Mouse (Mus musculus) stomach, embryonic 15.5 days (tissue): ENCODE measurements around the gene Rusc2. TPM values are rescaled to one million over a fixed set of nuclear protein-coding genes. Genes with fewer than 3 reads are reported as not detected.

Experiments
- ATAC-seq: fragments of 200-750 bp; cut with Nextera tagmentation; 2 replicates; pipeline ENCODE4 v1.8.0; 2017; ENCODE audit warnings: low read depth, moderate number of reproducible peaks, moderate TSS enrichment; ENCODE audit not compliant: insufficient read depth, low FRiP score
- H3K27ac ChIP-seq: fragments of 300-500 bp; sonication (generic); 2 replicates; pipeline ENCODE4 v1.5.1; 2015; ENCODE audit warnings: mild to moderate bottlenecking, inconsistent platforms
- H3K27me3 ChIP-seq: fragments of 300-500 bp; sonication (generic); replicated peaks from 2 replicates; pipeline ENCODE4 v1.6.1; 2015; ENCODE audit warnings: inconsistent platforms
- H3K36me3 ChIP-seq: fragments of 300-500 bp; sonication (generic); 2 replicates; pipeline ENCODE4 v1.6.1; 2015; ENCODE audit warnings: inconsistent platforms
- H3K4me1 ChIP-seq: fragments of 300-500 bp; sonication (generic); 2 replicates; pipeline ENCODE4 v1.6.1; 2015; ENCODE audit warnings: inconsistent platforms
- H3K4me2 ChIP-seq: fragments of 300-500 bp; sonication (generic); 2 replicates; pipeline ENCODE4 v1.6.1; 2015; ENCODE audit warnings: mild to moderate bottlenecking, inconsistent platforms
- H3K4me3 ChIP-seq: fragments of 300-500 bp; sonication (generic); replicated peaks from 2 replicates; pipeline ENCODE4 v1.5.1; 2015; ENCODE audit warnings: inconsistent platforms
- H3K9ac ChIP-seq: fragments of 300-500 bp; sonication (generic); 2 replicates; pipeline ENCODE4 v1.6.1; 2015; ENCODE audit warnings: inconsistent platforms
- H3K9me3 ChIP-seq: fragments of 300-500 bp; sonication (generic); 2 replicates; pipeline ENCODE4 v1.6.1; 2016; ENCODE audit warnings: inconsistent platforms
- WGBS: fragments of 180-500 bp; shearing (Covaris S2); methylation state at CpG from one replicate; pipeline ENCODE4 v1.1.7; 2015; 5-methylcytosine and 5-hydroxymethylcytosine counted together
- polyA plus RNA-seq: library from polyadenylated mRNA; unstranded; fragments of >200 nt; fragmentation: Nextera tagmentation; extraction: Ambion mirVana; gene quantifications from 2 replicates; pipeline ENCODE4 v1.2.1, GENCODE M21; 2015

The Rusc2 gene
- polyA plus RNA-seq, 1 experiment from 2014 or later = 17.2 TPM

DNA sequence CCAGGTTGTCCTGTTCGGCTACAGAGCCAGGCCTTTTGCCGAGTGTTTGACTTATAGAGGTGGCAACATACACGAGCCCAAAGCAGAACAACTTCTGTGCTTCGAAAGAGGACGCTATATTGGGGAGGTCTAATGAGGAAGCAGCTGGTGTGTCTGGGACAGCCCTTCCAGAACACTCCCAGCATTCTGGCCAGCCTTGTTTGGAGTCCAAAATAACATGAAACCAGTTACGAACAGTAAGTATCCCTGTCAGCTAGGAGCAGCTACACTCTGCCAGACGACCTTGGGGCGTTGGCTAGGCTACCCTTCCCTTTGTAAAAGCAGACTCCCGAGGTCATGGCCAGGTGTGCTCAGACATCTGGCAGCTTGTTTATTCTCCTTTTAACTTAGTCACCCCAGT is 20.4 kb downstream of the Rusc2 start:
- peak overlapping the region; percentile 0; the same call in 1 of the 2 replicates for H3K4me2 ChIP-seq
- 44% methylated on average over 9 of the region's 9 CpGs for WGBS
- no peaks in the 10 kb centered on the region for H3K27me3 ChIP-seq
- H3K4me3 ChIP-seq = no peak overlapping the region
- H3K27ac ChIP-seq = peak overlapping the region; percentile 18; the same call in 1 of the 2 replicates
- H3K9ac ChIP-seq = no peak overlapping the region
- no peaks in the 10 kb centered on the region for H3K36me3 ChIP-seq
- H3K4me1 ChIP-seq = peaks cover 45% of the 10 kb centered on the region
- no peaks in the 10 kb centered on the region for H3K9me3 ChIP-seq
- ATAC-seq = no peak

DNA sequence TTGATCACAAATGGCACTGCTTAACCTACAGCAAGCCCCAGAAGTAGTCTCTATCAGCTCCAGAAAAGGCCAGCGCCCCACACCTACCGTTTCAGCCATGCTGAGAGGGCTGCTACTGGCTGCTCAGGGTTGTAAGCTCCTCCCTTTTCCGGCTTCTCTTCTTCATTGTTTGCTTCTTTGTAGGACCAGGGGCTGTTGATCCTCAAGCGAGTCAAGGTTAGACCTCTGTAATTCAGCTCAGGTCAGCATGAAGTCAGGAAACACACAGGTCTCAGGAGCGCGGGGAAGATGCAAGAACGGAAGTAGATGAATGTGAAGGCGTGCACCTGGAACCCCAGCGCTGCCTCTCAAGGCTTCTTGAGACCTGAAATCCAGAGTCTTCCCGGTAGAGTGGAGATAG is 22.9 kb downstream of the Rusc2 start:
- H3K27ac ChIP-seq = no peak overlapping the region
- no peak for ATAC-seq
- H3K4me2 ChIP-seq = no peak overlapping the region
- WGBS = 89% methylated on average over 10 of the region's 10 CpGs
- no peak overlapping the region for H3K9ac ChIP-seq
- H3K36me3 ChIP-seq = no peaks in the 10 kb centered on the region
- peaks cover 28% of the 10 kb centered on the region for H3K4me1 ChIP-seq
- no peaks in the 10 kb centered on the region for H3K9me3 ChIP-seq
- no peak overlapping the region for H3K4me3 ChIP-seq
- H3K27me3 ChIP-seq = no peaks in the 10 kb centered on the region

DNA sequence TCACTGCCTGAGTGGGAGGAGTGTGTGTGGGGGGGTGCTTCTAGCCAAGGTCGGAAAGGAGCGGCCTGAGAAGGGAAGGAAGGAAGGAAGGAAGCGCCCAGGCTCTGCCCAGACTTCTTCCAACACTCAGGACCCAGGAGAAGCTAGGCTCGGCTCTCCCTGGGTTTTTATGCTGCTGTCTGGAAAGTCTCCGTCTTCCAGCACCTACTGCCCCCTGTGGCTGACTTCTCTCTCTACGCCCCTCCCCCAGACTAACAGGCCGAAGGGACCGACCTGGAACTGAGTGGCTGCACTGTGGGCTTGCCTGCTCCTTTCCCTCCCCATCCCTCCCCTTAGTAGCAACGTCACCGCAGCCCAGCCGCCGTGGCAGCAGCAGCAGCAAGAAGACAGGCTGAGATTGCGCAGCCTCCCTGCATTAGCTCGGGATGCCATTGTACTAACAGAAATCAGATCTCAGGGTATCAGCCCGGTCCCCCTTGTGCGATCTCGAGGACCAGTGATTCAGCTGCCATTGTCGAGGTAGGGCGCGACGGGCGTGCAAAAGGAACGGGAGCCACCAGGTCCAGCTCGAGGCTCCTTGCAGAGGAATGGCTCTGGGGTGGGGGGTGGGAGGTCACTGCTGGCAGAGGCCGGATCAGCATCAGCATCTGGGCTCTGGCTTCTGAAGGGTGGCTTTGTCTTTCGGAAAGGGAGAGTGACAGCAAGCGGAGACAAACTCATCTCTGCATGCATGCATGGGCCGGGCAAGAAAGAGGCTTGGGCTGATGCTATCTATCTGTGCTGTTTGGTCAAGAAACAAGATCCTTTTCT is 24.6 kb downstream of the Rusc2 start:
- Histone ChIP-seq H3K27ac (peak overlapping the region; percentile 90), H3K4me2 (peak overlapping the region; percentile 68), H3K9me3 (no peaks in the 10 kb centered on the region), H3K27me3 (no peaks in the 10 kb centered on the region), H3K4me3 (peak overlapping the region; percentile 52), H3K4me1 (peaks cover 12% of the 10 kb centered on the region), H3K9ac (peak overlapping the region; percentile 25; the same call in 1 of the 2 replicates), H3K36me3 (no peaks in the 10 kb centered on the region)
- WGBS = 3% methylated on average over 28 of the region's 28 CpGs
- ATAC-seq = peak; percentile 92

DNA sequence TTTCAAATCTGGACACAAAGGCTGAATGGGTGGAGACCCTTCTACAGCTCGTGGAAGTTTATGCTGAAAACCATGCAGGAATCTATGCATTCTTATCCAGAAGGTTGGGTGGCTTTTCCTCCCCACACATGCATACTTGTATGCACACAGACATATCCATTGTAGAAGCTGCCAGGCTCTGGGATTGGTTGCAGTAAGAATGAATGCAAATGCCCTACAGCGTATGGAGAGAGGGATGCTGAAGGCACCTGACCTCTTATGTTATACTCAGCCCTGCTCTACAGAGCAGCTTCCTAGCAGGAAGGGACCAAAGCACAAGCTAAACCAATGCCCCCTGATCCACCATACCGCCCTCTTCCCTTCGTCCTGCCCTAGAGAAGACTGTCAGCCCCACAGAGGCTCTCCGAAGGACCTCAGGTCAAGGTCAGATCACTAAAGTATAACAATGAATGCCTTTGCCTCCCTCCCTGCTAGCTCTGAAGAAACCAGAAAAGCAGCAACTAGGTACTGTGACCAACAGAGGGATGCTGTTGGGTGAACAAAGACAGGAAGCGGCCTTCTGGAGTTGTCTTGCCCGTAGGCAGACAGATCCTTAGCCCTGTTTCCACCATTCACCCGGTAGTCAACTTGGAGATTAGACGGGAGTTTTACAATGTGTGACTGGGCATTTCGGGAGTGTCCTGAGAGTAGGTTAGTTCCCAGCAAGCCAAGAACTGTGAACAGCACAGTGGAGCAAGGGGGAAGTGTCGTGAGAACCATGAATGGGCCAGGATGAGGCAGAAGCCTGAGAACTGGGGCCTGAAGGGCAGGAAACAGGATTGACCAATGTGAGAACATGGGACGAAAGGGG is 25.5 kb downstream of the Rusc2 start:
- H3K27ac ChIP-seq = peak overlapping the region; percentile 90
- ATAC-seq = no peak
- WGBS = 69% methylated on average over 12 of the region's 12 CpGs
- H3K9me3 ChIP-seq = no peaks in the 10 kb centered on the region
- H3K4me1 ChIP-seq = peaks cover 6% of the 10 kb centered on the region; the same call in 1 of the 2 replicates
- H3K4me3 ChIP-seq = peak overlapping the region; percentile 52
- peak overlapping the region; percentile 68 for H3K4me2 ChIP-seq
- H3K9ac ChIP-seq = peak overlapping the region; percentile 25; the same call in 1 of the 2 replicates
- H3K27me3 ChIP-seq = no peaks in the 10 kb centered on the region
- no peaks in the 10 kb centered on the region for H3K36me3 ChIP-seq

DNA sequence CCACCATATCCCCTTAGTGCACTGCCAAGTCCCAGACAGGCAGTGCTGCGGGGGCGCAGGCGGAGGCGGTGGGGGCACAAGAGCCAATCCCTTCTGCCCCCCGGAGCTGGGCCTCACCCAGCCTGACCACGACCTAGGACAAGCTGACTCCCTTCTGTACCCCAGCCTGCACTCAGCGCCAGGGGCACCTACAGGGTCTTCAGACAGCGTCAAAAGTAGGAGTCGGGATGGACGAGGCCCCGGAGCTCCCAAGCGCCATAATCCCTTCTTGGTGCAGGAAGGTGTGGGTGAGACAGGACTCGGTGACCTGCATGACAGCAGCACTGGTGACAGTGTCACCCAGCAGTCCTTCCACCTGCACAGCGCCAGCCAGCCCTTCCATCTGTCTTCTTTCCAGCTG is 33.0 kb downstream of the Rusc2 start:
- WGBS = 85% methylated on average over 14 of the region's 14 CpGs
- Histone ChIP-seq H3K27ac (no peak overlapping the region), H3K4me1 (0 out of 2 replicates have a peak, but pooled peaks cover 1% of the 10 kb centered on the region), H3K9ac (no peak overlapping the region), H3K36me3 (peaks cover 22% of the 10 kb centered on the region), H3K4me2 (no peak overlapping the region), H3K27me3 (no peaks in the 10 kb centered on the region), H3K9me3 (no peaks in the 10 kb centered on the region), H3K4me3 (no peak overlapping the region)
- no peak for ATAC-seq

DNA sequence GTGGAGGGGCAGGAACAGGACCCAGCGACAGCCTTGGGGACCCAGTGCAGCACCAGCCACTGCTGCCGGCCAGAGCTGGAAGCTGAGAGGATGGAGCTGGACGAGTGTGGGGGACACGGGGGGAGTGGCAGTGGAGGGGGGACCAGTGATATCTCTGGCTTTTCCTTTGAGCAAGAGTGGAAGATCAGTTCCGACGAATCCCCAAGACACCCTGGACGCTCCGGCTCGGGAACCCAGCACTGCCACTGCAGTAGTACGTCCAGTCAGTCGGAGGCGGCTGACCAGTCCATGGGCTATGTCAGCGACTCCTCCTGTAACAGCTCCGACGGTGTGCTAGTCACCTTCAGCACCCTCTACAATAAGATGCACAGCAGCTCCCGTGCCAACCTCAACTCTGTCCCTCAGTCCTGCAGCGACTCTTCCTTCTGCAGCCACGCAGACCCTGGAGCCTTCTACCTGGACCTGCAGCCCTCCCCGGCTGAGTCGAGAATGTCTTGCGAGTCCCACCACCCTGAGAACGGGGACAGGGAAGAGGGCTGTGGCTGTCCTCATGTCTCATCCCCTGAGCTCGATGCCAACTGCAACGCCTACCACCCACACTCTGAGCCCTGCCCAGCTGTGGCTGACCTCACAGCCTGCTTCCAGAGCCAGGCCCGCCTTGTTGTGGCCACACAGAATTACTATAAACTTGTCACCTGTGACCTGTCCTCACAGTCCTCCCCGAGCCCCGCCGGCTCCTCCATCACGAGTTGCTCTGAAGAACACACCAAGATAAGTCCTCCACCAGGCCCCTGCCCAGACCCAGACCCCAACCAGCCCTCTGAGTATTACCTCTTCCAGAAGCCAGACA is 33.7 kb downstream of the Rusc2 start:
- ATAC-seq = no peak
- 89% methylated on average over 29 of the region's 29 CpGs for WGBS
- H3K27ac ChIP-seq = no peak overlapping the region
- 0 out of 2 replicates have a peak, but pooled peaks cover 6% of the 10 kb centered on the region for H3K4me1 ChIP-seq
- H3K27me3 ChIP-seq = no peaks in the 10 kb centered on the region
- H3K4me2 ChIP-seq = no peak overlapping the region
- no peaks in the 10 kb centered on the region for H3K9me3 ChIP-seq
- peaks cover 22% of the 10 kb centered on the region for H3K36me3 ChIP-seq
- H3K9ac ChIP-seq = no peak overlapping the region
- no peak overlapping the region for H3K4me3 ChIP-seq

DNA sequence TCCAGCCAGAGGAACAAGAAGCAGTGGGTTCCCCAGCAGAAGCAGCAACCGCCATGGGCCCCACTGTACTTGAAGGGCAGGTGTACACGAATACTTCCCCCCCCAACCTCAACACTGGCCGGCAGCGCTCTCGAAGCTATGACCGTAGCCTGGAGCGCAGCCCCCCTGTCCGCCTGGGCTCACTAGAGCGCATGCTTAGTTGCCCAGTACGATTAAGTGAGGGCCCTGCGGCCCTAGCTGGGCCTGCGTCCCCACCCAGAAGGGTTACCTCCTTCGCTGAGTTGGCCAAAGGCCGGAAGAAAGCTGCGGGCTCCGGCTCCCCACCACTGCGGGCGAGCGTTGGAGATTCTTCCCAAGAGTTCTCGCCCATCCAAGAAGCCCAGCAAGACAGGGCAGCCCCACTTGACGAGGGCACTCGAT is 34.3 kb downstream of the Rusc2 start:
- Histone ChIP-seq H3K27ac (no peak overlapping the region), H3K27me3 (no peaks in the 10 kb centered on the region), H3K4me1 (0 out of 2 replicates have a peak, but pooled peaks cover 6% of the 10 kb centered on the region), H3K9ac (no peak overlapping the region), H3K9me3 (no peaks in the 10 kb centered on the region), H3K36me3 (peaks cover 22% of the 10 kb centered on the region), H3K4me3 (no peak overlapping the region), H3K4me2 (no peak overlapping the region)
- 94% methylated on average over 22 of the region's 22 CpGs for WGBS
- no peak for ATAC-seq

DNA sequence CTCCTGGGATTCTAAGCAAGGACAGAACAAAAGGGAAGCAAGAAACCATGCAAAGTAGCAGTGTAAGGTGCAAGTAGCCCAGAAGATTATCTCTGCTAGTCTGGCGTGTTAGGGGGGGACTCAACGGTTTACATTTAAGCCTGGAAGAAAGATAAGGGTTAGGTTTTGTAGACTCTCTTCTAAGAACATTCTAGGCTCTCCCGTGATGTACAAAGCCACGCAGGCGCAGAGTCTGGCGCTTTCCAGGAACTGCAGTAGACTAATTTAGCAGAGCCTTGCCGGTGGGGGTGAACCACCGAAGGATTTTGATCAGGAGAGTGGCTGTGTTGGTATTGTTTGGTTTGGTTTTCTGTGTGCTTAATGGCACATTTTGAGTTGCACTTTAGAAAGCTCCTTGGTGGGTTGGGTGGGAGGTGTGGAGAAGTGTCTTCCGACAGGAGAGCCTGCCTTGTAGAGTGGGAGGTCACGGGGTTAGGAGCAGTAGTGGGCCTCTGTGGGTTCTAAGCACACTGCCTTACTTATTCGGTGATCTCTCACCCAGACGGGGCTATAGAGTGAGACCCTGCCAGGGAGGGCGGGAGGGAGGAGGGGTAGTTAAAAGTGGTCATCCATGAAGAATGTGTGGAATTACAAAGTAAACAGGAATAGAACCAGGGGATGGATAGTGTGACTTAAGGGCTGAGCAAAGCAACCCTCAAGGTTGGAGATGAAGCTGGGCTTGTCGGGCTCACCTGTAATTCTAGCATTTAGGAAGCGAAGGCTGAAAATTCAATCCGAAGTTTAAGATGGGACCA is 35.7 kb downstream of the Rusc2 start:
- no peaks in the 10 kb centered on the region for H3K27me3 ChIP-seq
- H3K27ac ChIP-seq = no peak overlapping the region
- H3K9me3 ChIP-seq = no peaks in the 10 kb centered on the region
- WGBS = 61% methylated on average over 16 of the region's 16 CpGs
- H3K4me2 ChIP-seq = no peak overlapping the region
- H3K4me1 ChIP-seq = 0 out of 2 replicates have a peak, but pooled peaks cover 6% of the 10 kb centered on the region
- no peak overlapping the region for H3K4me3 ChIP-seq
- ATAC-seq = no peak
- H3K9ac ChIP-seq = no peak overlapping the region
- H3K36me3 ChIP-seq = peaks cover 29% of the 10 kb centered on the region

DNA sequence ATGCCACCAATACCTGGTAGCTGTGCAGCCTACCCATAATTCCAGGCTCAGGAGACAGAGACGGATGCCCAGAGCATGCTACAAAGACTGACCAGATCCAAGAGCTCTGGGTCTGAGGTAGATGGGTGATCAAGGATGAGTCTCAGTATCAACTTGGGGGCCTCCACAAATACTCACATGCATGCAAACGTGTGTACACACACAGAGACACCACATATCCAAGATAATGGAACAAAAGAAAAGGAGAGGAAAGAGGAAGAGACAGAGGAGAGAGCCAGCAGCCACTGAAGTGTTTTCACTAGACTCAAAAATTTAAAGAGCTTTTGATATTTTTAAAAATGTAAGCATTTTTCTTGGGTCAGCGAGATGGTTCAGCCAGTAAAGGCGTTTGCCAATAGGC is 36.7 kb downstream of the Rusc2 start:
- Histone ChIP-seq H3K9ac (no peak overlapping the region), H3K27me3 (no peaks in the 10 kb centered on the region), H3K27ac (no peak overlapping the region), H3K4me1 (0 out of 2 replicates have a peak, but pooled peaks cover 6% of the 10 kb centered on the region), H3K36me3 (peaks cover 33% of the 10 kb centered on the region), H3K4me2 (no peak overlapping the region), H3K4me3 (no peak overlapping the region), H3K9me3 (no peaks in the 10 kb centered on the region)
- WGBS = 78% methylated on average over 4 of the region's 4 CpGs
- no peak for ATAC-seq

DNA sequence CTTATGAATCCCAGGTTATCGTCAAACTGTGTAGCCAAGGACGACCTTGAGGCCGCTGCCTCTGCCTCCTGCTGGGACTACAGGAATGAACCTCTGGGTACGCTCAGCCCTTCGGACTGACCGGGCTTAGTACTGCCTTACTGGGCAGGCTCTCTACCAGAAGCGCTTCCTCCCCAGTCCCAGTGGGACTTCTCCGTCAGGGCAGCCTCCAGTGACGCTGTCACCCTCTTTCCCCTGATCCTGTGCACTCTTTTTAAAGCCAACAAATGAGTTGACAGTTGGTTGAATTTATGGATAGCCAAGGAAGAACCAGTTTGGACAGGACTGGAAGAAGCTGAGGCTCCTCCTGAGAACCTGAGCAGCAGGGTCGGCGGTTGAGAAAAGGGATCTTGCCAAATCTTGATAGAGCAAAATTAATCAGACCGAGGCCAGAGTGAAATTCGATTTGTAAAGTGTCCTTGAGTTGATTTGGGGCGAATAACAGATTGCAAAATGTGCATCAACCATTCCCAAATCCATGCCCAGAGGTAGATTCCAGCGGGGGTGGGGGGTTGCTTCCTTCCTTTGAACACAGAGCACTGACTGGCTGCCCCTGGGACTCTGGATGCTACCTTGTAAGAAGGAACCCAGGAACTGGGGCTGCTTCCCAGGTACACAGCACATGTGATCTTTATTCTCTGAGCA is 37.3 kb downstream of the Rusc2 start:
- 62% methylated on average over 15 of the region's 15 CpGs for WGBS
- no peak overlapping the region for H3K4me3 ChIP-seq
- H3K4me1 ChIP-seq = 0 out of 2 replicates have a peak, but pooled peaks cover 6% of the 10 kb centered on the region
- H3K9ac ChIP-seq = no peak overlapping the region
- ATAC-seq = no peak
- no peaks in the 10 kb centered on the region for H3K27me3 ChIP-seq
- peak overlapping the region; percentile 21; the same call in 1 of the 2 replicates for H3K27ac ChIP-seq
- no peaks in the 10 kb centered on the region for H3K9me3 ChIP-seq
- H3K4me2 ChIP-seq = no peak overlapping the region
- peaks cover 39% of the 10 kb centered on the region for H3K36me3 ChIP-seq
